Mouse (Mus musculus) T-helper 2 cell (primary cell): Measurements from ENCODE around the gene Krt71.

Source experiments
- in situ Hi-C: fragments of 300-600 bp; cut with MboI, MseI; formaldehyde crosslinking; loops from one replicate; pipeline ENCODE4 v1.15.1; 2025; ENCODE audit warnings: high pct_unique_total_duplicates

The Krt71 gene

GRCm38 (mm10) chr15:101742711-101743110 lies at the start of gene Krt71:
Krt71 (minus strand) TSS chr15:101743109.
- in situ Hi-C loops: no loop called here

- in situ Hi-C loops: no loop called here
These were observed 48.0 kb upstream of the Krt71 start for GRCm38 (mm10) chr15:101790867-101791266.

GRCm38 (mm10) chr15:101786360-101786759 lies 43.5 kb upstream of the Krt71 start, which contains the start of gene Krt72:
Krt72 (minus strand) TSS chr15:101786460.
- in situ Hi-C loops: no loop called here

- in situ Hi-C loops: loop anchor here (5.0 to 25.0 kb wide), 2 partner anchors 184 to 436 kb away; no protein-coding TSS in a partner anchor
These were observed 30.5 kb upstream of the Krt71 start for GRCm38 (mm10) chr15:101773420-101773819.

- in situ Hi-C loops: loop anchor here (5.0 to 25.0 kb wide), 2 partner anchors 185 to 435 kb away; no protein-coding TSS in a partner anchor
These were observed 29.8 kb upstream of the Krt71 start for GRCm38 (mm10) chr15:101772711-101773081.

- in situ Hi-C loops: loop anchor here (5.0 to 25.0 kb wide), 2 partner anchors 185 to 435 kb away; no protein-coding TSS in a partner anchor
These were observed 29.3 kb upstream of the Krt71 start for GRCm38 (mm10) chr15:101772080-101772710.

GRCm38 (mm10) chr15:101770226-101770625 lies 27.3 kb upstream of the Krt71 start:
- in situ Hi-C loops: loop anchor here (5.0 to 25.0 kb wide), 2 partner anchors 187 to 433 kb away; no protein-coding TSS in a partner anchor

- in situ Hi-C loops: no loop called here
These were observed 5.1 kb downstream of the Krt71 start for GRCm38 (mm10) chr15:101737786-101738185.

- in situ Hi-C loops: no loop called here
These were observed 12.3 kb downstream of the Krt71 start for GRCm38 (mm10) chr15:101730653-101731052.

- in situ Hi-C loops: no loop called here
These were observed 18.2 kb downstream of the Krt71 start for GRCm38 (mm10) chr15:101724686-101725085.

GRCm38 (mm10) chr15:101715831-101716230 lies 27.1 kb downstream of the Krt71 start:
- in situ Hi-C loops: no loop called here

GRCm38 (mm10) chr15:101714356-101714755 lies 28.6 kb downstream of the Krt71 start:
- in situ Hi-C loops: no loop called here

- in situ Hi-C loops: no loop called here
These were observed 29.2 kb downstream of the Krt71 start for GRCm38 (mm10) chr15:101713731-101714130.

- in situ Hi-C loops: no loop called here
These were observed 30.2 kb downstream of the Krt71 start, which contains the start of gene Krt5 for GRCm38 (mm10) chr15:101712720-101713119. Krt5 (minus strand) TSS chr15:101712898.

GRCm38 (mm10) chr15:101708683-101709082 lies 34.2 kb downstream of the Krt71 start:
- in situ Hi-C loops: no loop called here

GRCm38 (mm10) chr15:101707454-101707853 lies 35.5 kb downstream of the Krt71 start:
- in situ Hi-C loops: no loop called here

- in situ Hi-C loops: no loop called here
These were observed 38.8 kb downstream of the Krt71 start for GRCm38 (mm10) chr15:101704066-101704465.

- in situ Hi-C loops: no loop called here
These were observed 40.5 kb downstream of the Krt71 start for GRCm38 (mm10) chr15:101702380-101702779.

- in situ Hi-C loops: no loop called here
These were observed 43.0 kb downstream of the Krt71 start for GRCm38 (mm10) chr15:101699866-101700265.

- in situ Hi-C loops: no loop called here
These were observed 43.7 kb downstream of the Krt71 start for GRCm38 (mm10) chr15:101699192-101699591.

- in situ Hi-C loops: no loop called here
These were observed 45.4 kb downstream of the Krt71 start for GRCm38 (mm10) chr15:101697326-101698188.

GRCm38 (mm10) chr15:101694207-101694606 lies 48.7 kb downstream of the Krt71 start, which contains the start of gene Krt6a:
Krt6a (minus strand) TSS chr15:101694307.
- in situ Hi-C loops: no loop called here
